Mouse (Mus musculus): Measurements from ENCODE around the gene Hyal3. TPM values are rescaled to one million over a fixed set of nuclear protein-coding genes. Genes with fewer than 3 reads are reported as not detected.
"Not testable (repeated sequence)": the region's sequence is repeated elsewhere in the genome, so short reads cannot be mapped to it uniquely, and the experiment has no call there.

Gene Hyal3
- total RNA-seq, 2 experiments from 2014 or later: 0.99 to 1.6 TPM

- DNase-seq: no peak
Measured at GRCm38 (mm10) chr9:107571534-107572326, 8.9 kb upstream of the Hyal3 start.

DNA sequence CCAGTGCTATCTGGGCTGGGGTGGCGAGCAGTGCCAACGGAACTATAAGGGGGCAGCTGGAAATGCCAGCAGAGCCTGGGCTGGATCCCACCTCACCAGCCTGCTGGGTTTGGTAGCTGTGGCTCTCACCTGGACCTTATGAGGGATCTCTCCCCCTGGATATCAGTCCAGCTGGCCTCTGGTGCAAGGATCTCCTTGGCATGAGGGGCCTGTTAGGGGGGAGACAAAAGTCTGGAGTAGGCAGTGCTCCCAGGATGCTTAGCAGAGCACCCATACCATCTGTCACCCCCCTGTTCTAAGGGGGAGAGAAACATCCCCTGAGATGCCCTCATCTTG lies 8.3 kb upstream of the Hyal3 start:
- no peak for DNase-seq

GRCm38 (mm10) chr9:107573774-107574173 lies 6.8 kb upstream of the Hyal3 start:
- DNase-seq: not testable (repeated sequence)

- no peak for DNase-seq
Measured at GRCm38 (mm10) chr9:107575579-107576356, 4.8 kb upstream of the Hyal3 start.

- peak; percentile 87 to 91 for DNase-seq
Measured at GRCm38 (mm10) chr9:107576357-107577107, 4.1 kb upstream of the Hyal3 start, which contains the start of gene Hyal1. Hyal1 (plus strand) TSS chr9:107576927.

DNA sequence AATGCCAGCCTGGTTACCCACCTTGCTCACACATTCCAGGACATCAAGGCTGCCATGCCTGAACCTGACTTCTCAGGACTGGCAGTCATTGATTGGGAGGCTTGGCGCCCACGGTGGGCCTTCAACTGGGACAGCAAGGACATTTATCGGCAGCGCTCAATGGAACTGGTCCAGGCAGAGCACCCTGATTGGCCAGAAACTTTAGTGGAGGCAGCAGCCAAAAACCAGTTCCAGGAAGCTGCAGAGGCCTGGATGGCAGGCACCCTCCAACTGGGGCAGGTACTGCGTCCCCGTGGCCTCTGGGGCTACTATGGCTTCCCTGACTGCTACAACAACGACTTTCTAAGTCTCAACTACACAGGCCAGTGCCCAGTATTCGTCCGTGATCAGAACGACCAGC lies 2.7 kb upstream of the Hyal3 start:
- peak in 1 of 2 experiments; percentile 52 for DNase-seq

GRCm38 (mm10) chr9:107578587-107578986 lies 2.0 kb upstream of the Hyal3 start, which contains the start of gene Naa80:
Naa80 (plus strand) TSS chr9:107578887.
- no peak for DNase-seq

GRCm38 (mm10) chr9:107579023-107579900 lies 1.4 kb upstream of the Hyal3 start:
- DNase-seq: no peak

- DNase-seq: no peak
Measured at GRCm38 (mm10) chr9:107581584-107581983, 966 bp downstream of the Hyal3 start.

DNA sequence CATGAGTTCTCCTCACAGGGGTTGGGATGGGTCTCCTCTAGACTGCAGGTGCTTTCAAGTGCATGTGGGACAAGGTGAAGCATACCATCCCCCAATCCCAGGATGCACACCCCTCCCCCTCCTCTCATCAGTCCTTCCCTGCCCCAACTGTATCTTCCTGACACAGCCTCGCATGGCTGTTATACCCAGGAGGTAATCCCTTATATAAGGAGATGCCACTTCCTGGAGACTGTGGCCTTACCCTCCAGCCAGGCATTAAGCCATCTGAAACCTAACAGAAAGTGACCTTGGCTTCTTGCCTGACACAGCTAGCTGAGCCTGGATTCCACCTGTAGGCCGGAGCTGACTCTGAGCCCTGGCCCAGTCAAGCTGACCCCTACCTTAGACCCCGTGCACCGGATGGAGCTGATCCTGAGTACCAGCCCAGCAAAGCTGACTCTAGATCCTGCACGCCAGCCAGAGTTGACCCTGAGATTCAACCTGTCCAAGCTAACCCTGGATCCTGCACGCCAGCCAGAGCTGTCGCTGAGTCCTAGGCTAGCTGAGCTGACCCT lies 2.0 kb downstream of the Hyal3 start:
- no peak for DNase-seq

- DNase-seq: no peak
Measured at GRCm38 (mm10) chr9:107583174-107583573, 2.6 kb downstream of the Hyal3 start.

DNA sequence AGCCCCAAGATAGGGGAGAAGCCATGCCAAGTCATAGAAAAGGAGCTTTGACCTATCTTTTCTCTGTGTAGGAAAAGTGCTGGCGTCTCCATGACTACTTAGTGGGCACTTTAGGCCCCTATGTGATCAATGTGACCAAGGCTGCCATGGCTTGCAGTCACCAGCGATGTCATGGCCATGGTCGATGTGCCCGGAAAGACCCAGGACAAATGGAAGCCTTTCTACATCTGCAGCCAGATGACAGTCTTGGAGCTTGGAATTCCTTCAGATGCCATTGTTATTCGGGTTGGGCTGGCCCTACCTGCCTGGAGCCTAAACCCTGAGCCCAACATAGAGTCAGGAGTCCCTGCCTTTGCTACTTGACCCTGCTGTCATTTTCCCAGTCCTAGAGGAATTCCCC lies 5.9 kb downstream of the Hyal3 start:
- no peak for DNase-seq

DNA sequence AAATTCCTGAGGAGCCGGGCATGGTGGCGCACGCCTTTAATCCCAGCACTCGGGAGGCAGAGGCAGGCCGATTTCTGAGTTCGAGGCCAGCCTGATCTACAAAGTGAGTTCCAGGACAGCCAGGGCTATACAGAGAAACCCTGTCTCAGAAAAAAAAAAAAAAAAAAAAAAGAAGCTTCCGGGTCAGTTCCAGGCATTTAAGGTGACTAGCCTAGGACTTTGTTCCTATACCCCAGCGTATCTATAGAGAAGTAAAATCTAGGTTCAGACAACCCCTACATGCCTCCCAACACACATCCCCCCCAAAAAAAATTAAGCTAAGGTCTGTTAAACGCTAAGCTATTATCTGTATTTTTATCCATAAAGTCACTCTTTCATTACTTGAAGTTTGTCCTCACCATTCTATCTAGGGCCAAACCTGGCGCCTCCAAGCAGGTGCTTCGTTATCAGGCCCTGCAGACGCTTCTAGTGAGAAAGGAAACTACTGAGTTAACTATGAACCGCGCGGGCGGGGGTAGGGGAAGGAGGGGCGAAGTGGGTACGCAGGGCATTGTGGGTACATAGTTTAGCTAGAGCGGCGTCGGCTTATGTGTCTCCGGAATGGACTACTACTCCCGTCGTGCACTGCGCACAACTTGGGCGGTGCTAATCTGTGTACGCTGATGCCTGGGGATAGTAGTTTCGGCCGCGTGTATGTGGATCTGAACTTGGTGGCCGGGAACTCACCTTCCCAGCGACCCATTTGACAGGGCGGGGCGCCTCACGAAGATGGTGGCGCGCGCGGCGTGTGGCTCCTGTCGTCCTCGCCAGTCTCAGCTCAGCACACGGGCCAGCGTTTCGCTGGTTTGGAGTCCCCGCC lies 6.6 kb downstream of the Hyal3 start, which contains the start of gene Ifrd2:
Ifrd2 (plus strand) TSS at position 669 of the 859 bp plus-strand sequence.
- DNase-seq: peak; percentile 96 to 97

DNA sequence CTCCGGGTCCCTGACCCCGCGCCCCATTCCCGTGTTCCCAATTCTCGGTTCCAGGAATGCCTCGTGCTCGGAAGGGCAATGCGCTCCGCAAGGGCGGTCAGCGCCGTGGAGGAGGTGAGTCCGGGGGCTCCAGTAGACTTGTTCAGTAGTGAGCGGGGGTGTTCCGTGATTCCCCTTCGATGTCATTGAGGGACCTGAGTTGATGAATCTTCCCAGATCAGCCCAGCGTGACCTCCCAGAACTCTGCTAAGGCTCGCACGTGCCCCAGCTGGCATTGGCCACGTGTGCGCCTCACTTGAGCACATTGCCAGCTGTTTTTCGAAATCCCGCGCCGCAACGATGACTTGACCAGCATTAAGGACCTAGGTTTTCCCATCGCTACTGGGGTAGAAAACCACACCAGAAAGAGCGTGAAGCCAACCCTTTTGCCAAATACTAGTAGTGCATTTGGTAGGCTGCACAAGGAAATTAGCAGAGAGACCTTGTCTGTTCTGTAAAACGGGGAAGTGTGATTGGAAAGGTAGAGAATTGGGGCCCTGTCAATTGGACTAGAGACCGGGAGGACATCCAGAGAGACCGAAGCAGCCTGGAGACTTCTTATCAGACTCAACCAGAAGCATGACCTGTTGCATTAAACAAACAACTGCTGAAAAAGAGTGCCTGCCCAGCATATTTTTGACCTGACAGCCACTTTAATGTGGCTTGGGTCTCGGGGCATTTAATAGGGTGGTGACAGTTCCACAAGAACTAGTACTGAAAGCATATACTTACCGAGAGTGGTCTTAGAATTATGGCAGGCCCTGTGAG lies 7.4 kb downstream of the Hyal3 start:
- DNase-seq: peak; percentile 62 to 75

DNA sequence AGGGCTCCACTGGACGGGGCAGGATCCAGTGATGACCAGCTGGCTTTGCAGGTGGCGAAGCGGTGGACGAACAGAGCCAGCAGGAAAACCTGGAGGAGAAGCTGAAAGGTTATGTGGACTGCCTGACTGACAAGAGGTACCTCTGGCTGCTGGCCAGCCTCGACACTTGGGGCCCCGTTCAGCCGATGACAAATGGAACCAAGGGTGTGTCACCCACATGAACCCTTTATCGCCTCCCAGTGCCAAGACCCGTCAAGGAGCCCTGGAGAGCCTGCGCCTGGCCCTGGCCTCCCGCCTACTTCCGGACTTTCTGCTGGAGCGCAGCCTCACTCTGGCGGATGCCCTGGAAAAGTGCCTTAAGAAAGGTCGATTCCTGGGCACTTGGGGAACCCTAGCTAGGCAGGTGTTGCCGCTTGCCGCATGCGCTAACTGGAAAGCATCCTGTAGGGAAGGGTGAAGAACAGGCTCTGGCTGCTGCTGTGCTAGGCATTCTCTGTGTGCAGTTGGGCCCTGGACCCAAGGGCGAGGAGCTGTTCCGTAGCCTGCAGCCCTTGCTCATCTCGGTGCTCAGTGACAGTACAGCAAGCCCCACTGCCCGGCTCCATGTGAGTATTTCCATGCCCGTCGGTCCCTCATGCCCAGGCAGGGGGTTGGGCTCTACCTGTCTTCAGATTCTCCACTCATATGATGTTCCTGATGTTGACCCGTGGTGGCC lies 9.6 kb downstream of the Hyal3 start:
- no peak for DNase-seq

- DNase-seq: no peak
Measured at GRCm38 (mm10) chr9:107590773-107591060, 10.1 kb downstream of the Hyal3 start.

- no peak for DNase-seq
Measured at GRCm38 (mm10) chr9:107593101-107593976, 12.7 kb downstream of the Hyal3 start.

Data from adrenal gland, postnatal 36 days (tissue).